Mouse (Mus musculus) bone marrow, adult 2 months (tissue): ENCODE measurements at regions not wholly inside any gene's neighbourhood (a gene's known extent, or its start where the extent isn't known, plus 50 kb on each side); places are given as distances from the start of the nearest gene placed in this dataset.

Experiments used
- CTCF ChIP-seq: fragments of 200-500 bp; IDR thresholded peaks from 2 replicates; pipeline ENCODE4 v1.5.1; 2011; ENCODE audit warnings: low read length, control low read depth; ENCODE audit not compliant: control insufficient read depth, insufficient read depth
- POLR2A ChIP-seq: fragments of 200-500 bp; IDR thresholded peaks from 2 replicates; pipeline ENCODE4 v1.6.1; 2011; ENCODE audit warnings: low read depth, mild to moderate bottlenecking, control low read depth, low read length, borderline replicate concordance; ENCODE audit not compliant: control insufficient read depth

- no peak for TF ChIP-seq CTCF
- no peak for TF ChIP-seq POLR2A
These were observed 117.0 kb upstream of the Gm30302 start for GRCm38 (mm10) chr13:49915781-49916180.
